Mouse (Mus musculus) G1E (cell line): ENCODE measurements around the gene Sgsm3. TPM values are rescaled to one million over a fixed set of nuclear protein-coding genes. Genes with fewer than 3 reads are reported as not detected.

Experiments used
- ATAC-seq: 2 replicates; pipeline ENCODE4 v1.8.0; 2016; ENCODE audit warnings: mild to moderate bottlenecking; ENCODE audit not compliant: insufficient number of reproducible peaks, poor library complexity, low FRiP score, severe bottlenecking; ENCODE audit errors: extremely low read depth
- DNase-seq: peaks from one replicate; pipeline ENCODE4 v3.0.0; 2012; ENCODE audit warnings: low spot score
- H3K27me3 ChIP-seq: 2 replicates; pipeline ENCODE4 v1.6.1; 2012; ENCODE audit warnings: mild to moderate bottlenecking, low read length, inconsistent platforms; ENCODE audit not compliant: insufficient read depth
- H3K36me3 ChIP-seq: replicated peaks from 2 replicates; pipeline ENCODE3; 2012; ENCODE audit warnings: mild to moderate bottlenecking, inconsistent platforms
- H3K4me1 ChIP-seq: 2 replicates; pipeline ENCODE4 v1.6.1; 2012; ENCODE audit warnings: low read depth, low read length, inconsistent platforms, mixed read lengths; ENCODE audit not compliant: insufficient read depth
- H3K4me3 ChIP-seq: 2 replicates; pipeline ENCODE4 v1.5.1; 2012; ENCODE audit warnings: low read depth, mild to moderate bottlenecking, inconsistent platforms, low read length, moderate library complexity, mixed read lengths
- H3K9me3 ChIP-seq: replicated peaks from 2 replicates; pipeline ENCODE4 v1.6.1; 2012; ENCODE audit warnings: inconsistent platforms
- CTCF ChIP-seq: IDR thresholded peaks from 2 replicates; pipeline ENCODE4 v1.5.1; 2012; ENCODE audit warnings: low read depth, low read length, inconsistent platforms, mixed read lengths
- GATA1 ChIP-seq: IDR thresholded peaks from 2 replicates; pipeline ENCODE4 v1.6.1; 2012; ENCODE audit warnings: borderline replicate concordance, low read length, inconsistent platforms, mixed read lengths
- GATA2 ChIP-seq: IDR thresholded peaks from 2 replicates; pipeline ENCODE4 v1.6.1; 2012; ENCODE audit warnings: low read depth, low read length, inconsistent platforms, borderline replicate concordance
- POLR2AphosphoS5 ChIP-seq: IDR thresholded peaks from 2 replicates; pipeline ENCODE4 v1.6.1; 2012; ENCODE audit warnings: low read depth, low read length, inconsistent platforms; ENCODE audit not compliant: insufficient replicate concordance
- TAL1 ChIP-seq: conservative IDR thresholded peaks from 2 replicates; pipeline ENCODE4 v1.6.1; 2012; ENCODE audit warnings: low read depth, low read length, inconsistent platforms, mixed read lengths
- polyA plus RNA-seq: library from polyadenylated mRNA; stranded (reverse); fragments of >175 nt; gene quantifications from 2 replicates; pipeline ENCODE4 v1.2.3, GENCODE M21; 2012
- total RNA-seq, 2 experiments: library from RNA; stranded (forward) in 1 of 2; stranded (reverse) in 1 of 2; fragments of 200-1000 nt in 1 of 2; fragments of >200 nt in 1 of 2; fragmentation: Nextera tagmentation in 1 of 2; gene quantifications; 2 replicates each; pipeline ENCODE4 v1.2.3; 2014 to 2017

Gene Sgsm3
- total and polyA plus RNA-seq, 3 experiments: 8.4 to 28.4 (median 17.9) TPM

- Histone ChIP-seq H3K9me3 (no peaks in the 10 kb centered on the region), H3K4me1 (peaks cover 34% of the 10 kb centered on the region)
Observed at GRCm38 (mm10) chr15:81046061-81046460, 68.5 kb downstream of the Sgsm3 start.

DNA sequence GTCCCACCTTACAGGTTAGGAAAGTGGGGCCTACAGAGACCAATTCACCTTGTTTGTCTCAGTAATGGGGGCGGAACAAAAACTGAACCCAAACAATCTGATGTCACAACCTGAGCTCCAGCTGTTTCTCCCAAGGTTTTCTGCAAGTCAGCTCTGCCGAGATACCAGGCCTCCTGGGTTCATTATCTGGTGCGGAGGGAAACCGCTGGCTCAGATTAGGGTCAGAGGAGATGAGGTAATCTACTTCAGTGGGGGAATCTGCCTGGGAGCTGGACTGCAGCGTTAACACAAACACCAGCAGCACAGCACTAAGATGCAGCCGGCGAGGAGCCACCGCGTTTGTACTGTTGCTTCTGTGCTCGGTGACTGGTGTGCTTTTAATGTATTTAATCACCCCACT, 69.9 kb downstream of the Sgsm3 start:
- no peaks in the 10 kb centered on the region for H3K9me3 ChIP-seq
- TF ChIP-seq GATA2 (no peak), POLR2AphosphoS5 (no peak), CTCF (no peak), GATA1 (no peak), TAL1 (no peak)
- H3K4me1 ChIP-seq: peaks cover 34% of the 10 kb centered on the region
- H3K27me3 ChIP-seq: no peaks in the 10 kb centered on the region; the same call in 1 of the 2 replicates
- DNase-seq: peak; percentile 58
- peak; percentile 75 for ATAC-seq
- no peak overlapping the region; the same call in 1 of the 2 replicates for H3K4me3 ChIP-seq
- peaks cover 18% of the 10 kb centered on the region for H3K36me3 ChIP-seq

More at GRCm38 (mm10) chr15:81046061-81046460, 68.5 kb downstream of the Sgsm3 start:
- Histone ChIP-seq H3K4me3 (no peak overlapping the region), H3K36me3 (peaks cover 18% of the 10 kb centered on the region), H3K27me3 (no peaks in the 10 kb centered on the region)
- ATAC-seq (no peak), DNase-seq (no peak)
- TF ChIP-seq TAL1 (no peak), GATA2 (no peak), POLR2AphosphoS5 (no peak), GATA1 (no peak), CTCF (no peak)

DNA sequence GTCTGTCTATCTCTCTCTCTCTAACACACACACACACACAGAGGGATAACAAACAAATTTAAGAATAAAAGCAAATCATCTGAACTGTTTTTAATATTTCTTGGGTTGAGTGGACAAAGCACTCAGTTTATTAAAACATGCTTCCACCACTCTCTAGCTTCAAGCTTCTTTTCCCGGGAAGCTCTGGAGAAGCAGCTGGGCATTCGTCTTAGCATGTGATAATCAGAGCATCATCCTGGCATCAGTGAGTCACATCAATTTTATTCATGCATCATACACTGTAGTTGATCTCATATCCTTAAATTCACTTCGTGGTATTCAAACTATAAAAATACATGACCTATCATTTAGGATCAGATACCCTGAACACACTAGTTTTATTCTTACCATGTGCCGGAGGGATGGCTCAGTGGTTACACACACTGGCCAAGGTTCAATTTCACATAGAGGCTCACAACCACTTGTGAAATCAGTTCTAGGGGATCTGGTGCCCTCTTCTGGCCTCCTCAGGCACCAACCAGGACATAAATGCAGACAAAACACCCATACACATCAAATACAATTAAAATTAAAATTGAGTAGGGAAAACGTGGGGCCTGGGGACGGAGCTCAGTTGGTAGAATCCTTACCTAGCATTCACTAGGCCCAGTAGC, 72.0 kb downstream of the Sgsm3 start:
- ATAC-seq (no peak), DNase-seq (no peak)
- H3K36me3 ChIP-seq: peaks cover 6% of the 10 kb centered on the region
- TF ChIP-seq CTCF (0 out of 2 replicates have a peak, but pooled peaks have one; percentile 9), POLR2AphosphoS5 (no peak)
- H3K4me1 ChIP-seq: peaks cover 29% of the 10 kb centered on the region
- no peaks in the 10 kb centered on the region for H3K9me3 ChIP-seq
- H3K4me3 ChIP-seq: no peak overlapping the region
- no peaks in the 10 kb centered on the region; the same call in 1 of the 2 replicates for H3K27me3 ChIP-seq

DNA sequence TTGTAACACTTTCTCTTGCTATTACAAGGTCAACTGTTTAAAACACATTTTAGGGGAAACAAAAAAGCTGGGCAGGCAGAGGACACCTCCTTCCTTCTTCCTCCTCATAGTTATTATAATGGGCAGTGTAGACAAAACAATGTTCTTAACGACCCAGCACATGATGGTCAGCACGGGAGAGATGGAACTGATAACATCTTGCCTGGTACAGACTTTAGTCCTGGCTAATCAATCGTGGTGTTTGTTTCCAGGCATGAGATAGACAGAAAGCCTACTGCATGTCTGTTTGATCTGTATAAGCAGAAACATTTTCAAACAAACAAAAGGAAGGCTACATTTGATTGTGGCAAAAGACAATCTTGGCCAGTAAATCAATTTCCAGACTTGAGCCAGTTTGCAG, 72.9 kb downstream of the Sgsm3 start:
- no peak for DNase-seq
- TF ChIP-seq CTCF (no peak), GATA2 (no peak), POLR2AphosphoS5 (no peak), TAL1 (no peak), GATA1 (no peak)
- H3K4me3 ChIP-seq: no peak overlapping the region
- H3K9me3 ChIP-seq: no peaks in the 10 kb centered on the region
- H3K27me3 ChIP-seq: no peaks in the 10 kb centered on the region; the same call in 1 of the 2 replicates
- ATAC-seq: no peak
- no peaks in the 10 kb centered on the region for H3K36me3 ChIP-seq
- H3K4me1 ChIP-seq: peaks cover 19% of the 10 kb centered on the region

DNA sequence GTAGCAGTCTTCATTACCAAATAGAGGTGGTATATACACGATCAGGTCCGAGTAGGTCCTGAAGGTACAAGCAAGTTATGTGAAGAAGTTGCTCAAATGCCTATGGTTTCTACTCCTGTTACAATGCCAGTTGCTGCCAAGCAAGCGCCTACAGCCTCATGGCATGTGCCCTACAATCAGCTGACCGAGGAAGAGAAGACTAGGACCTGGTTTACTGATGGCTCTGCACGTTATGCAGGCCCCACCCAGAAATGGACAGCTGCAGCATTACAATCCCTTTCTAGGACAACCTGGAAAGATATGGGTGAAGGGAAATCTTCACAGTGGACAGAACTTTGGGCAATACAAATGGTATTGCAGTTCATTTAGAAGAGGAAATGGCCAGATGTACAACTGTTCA, 74.9 kb downstream of the Sgsm3 start:
- no peaks in the 10 kb centered on the region for H3K36me3 ChIP-seq
- ATAC-seq (no peak), DNase-seq (no peak)
- no peaks in the 10 kb centered on the region for H3K9me3 ChIP-seq
- no peak for TF ChIP-seq GATA2
- no peak for TF ChIP-seq POLR2AphosphoS5
- no peak for TF ChIP-seq TAL1
- TF ChIP-seq CTCF: no peak
- TF ChIP-seq GATA1: no peak
- no peak overlapping the region for H3K4me3 ChIP-seq
- H3K4me1 ChIP-seq: peaks cover 6% of the 10 kb centered on the region
- no peaks in the 10 kb centered on the region; the same call in 1 of the 2 replicates for H3K27me3 ChIP-seq

DNA sequence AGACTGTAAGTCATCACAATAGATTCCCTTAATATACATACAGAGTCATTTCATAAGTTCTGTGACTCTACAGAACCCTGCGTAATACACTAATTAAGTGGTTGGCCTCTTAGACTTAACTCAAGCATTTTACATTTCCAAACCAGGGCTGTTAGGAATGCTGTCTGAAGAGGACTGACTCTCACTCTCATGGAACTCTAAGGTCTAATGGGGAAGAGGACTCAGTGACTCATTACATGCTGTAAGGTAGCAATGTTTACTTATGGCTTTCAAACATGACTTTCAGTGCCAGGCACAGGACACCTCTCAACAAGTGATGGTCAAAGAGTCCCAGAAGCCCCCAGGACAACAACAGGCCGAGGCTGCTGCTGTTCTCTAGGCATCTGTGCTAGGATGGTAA, 77.9 kb downstream of the Sgsm3 start:
- H3K36me3 ChIP-seq: no peaks in the 10 kb centered on the region

More for the DNA sequence above, 77.9 kb downstream of the Sgsm3 start:
- no peak overlapping the region for H3K4me3 ChIP-seq
- ATAC-seq (no peak), DNase-seq (no peak)
- no peaks in the 10 kb centered on the region for H3K4me1 ChIP-seq
- H3K27me3 ChIP-seq: peaks cover 9% of the 10 kb centered on the region
- TF ChIP-seq GATA2: no peak
- no peak for TF ChIP-seq GATA1
- TF ChIP-seq CTCF: no peak
- TF ChIP-seq POLR2AphosphoS5: no peak
- TF ChIP-seq TAL1: no peak
- H3K9me3 ChIP-seq: no peaks in the 10 kb centered on the region
